Mouse (Mus musculus) liver, embryonic 11.5 days (tissue): ENCODE measurements around the gene Fto. TPM values are rescaled to one million over a fixed set of nuclear protein-coding genes. Genes with fewer than 3 reads are reported as not detected.
A peak's percentile ranks its signal among the peaks of the same experiment; 100 is the strongest.

Experiments used
- ATAC-seq: fragments of 200-750 bp; cut with Nextera tagmentation; replicated peaks from 2 replicates; pipeline ENCODE4 v1.8.0; 2017; ENCODE audit warnings: moderate number of reproducible peaks, mild to moderate bottlenecking, moderate TSS enrichment, moderate library complexity; ENCODE audit not compliant: low FRiP score
- DNase-seq: peaks from one replicate; pipeline ENCODE4 v3.0.0-alpha.2; 2017; ENCODE audit warnings: low spot score
- H3K27ac ChIP-seq: fragments of 300-500 bp; sonication (generic); 2 replicates; pipeline ENCODE4 v1.5.1; 2014; ENCODE audit warnings: mild to moderate bottlenecking, low read depth, low read length, control low read depth
- H3K27me3 ChIP-seq: fragments of 300-500 bp; sonication (generic); replicated peaks from 2 replicates; pipeline ENCODE4 v1.6.1; 2014; ENCODE audit warnings: low read length, mixed read lengths; ENCODE audit not compliant: control insufficient read depth, insufficient read depth
- H3K36me3 ChIP-seq: fragments of 300-500 bp; sonication (generic); 2 replicates; pipeline ENCODE4 v1.6.1; 2014; ENCODE audit warnings: mild to moderate bottlenecking, low read length, moderate library complexity, mixed read lengths; ENCODE audit not compliant: control insufficient read depth, insufficient read depth
- H3K4me1 ChIP-seq: fragments of 300-500 bp; sonication (generic); replicated peaks from 2 replicates; pipeline ENCODE4 v1.6.1; 2014; ENCODE audit warnings: low read length, mixed read lengths; ENCODE audit not compliant: control insufficient read depth, insufficient read depth
- H3K4me2 ChIP-seq: fragments of 300-500 bp; sonication (generic); 2 replicates; pipeline ENCODE4 v1.6.1; 2014; ENCODE audit warnings: mild to moderate bottlenecking, control low read depth, moderate library complexity
- H3K4me3 ChIP-seq: fragments of 300-500 bp; sonication (generic); 2 replicates; pipeline ENCODE4 v1.5.1; 2014; ENCODE audit warnings: low read depth, low read length, control low read depth
- H3K9ac ChIP-seq: fragments of 300-500 bp; sonication (generic); 2 replicates; pipeline ENCODE4 v1.6.1; 2014; ENCODE audit warnings: low read depth, low read length, control low read depth
- H3K9me3 ChIP-seq: fragments of 300-500 bp; sonication (generic); 2 replicates; pipeline ENCODE4 v1.6.1; 2016; ENCODE audit warnings: low read length, inconsistent platforms, mixed read lengths; ENCODE audit not compliant: control insufficient read depth
- WGBS: fragments of 180-500 bp; shearing (Covaris S2); extraction: QIAGEN DNeasy Blood & Tissue Kit; methylation state at CpG from one replicate; pipeline ENCODE4 v1.1.7; 2014; 5-methylcytosine and 5-hydroxymethylcytosine counted together
- polyA plus RNA-seq: library from polyadenylated mRNA; unstranded; fragments of >200 nt; fragmentation: Nextera tagmentation; extraction: Ambion mirVana; gene quantifications from 2 replicates; pipeline ENCODE4 v1.2.1, GENCODE M21; 2014

Gene Fto
- polyA plus RNA-seq, 1 experiment from 2014 or later = 56.1 TPM

GRCm38 (mm10) chr8:91592436-91593105 is 279.2 kb downstream of the Fto start:
- H3K4me1 ChIP-seq = no peaks in the 10 kb centered on the region; the same call in 1 of the 2 replicates
- H3K9me3 ChIP-seq = no peaks in the 10 kb centered on the region
- 63% methylated on average over 10 of the region's 10 CpGs for whole genome bisulfite sequencing
- no peak overlapping the region for H3K9ac ChIP-seq
- DNase-seq (no peak), ATAC-seq (no peak)
- H3K27ac ChIP-seq = no peak overlapping the region
- 0 out of 2 replicates have a peak overlapping the region, but pooled peaks have one; percentile 15 for H3K4me2 ChIP-seq
- no peaks in the 10 kb centered on the region for H3K27me3 ChIP-seq
- H3K4me3 ChIP-seq = no peak overlapping the region
- H3K36me3 ChIP-seq = no peaks in the 10 kb centered on the region

GRCm38 (mm10) chr8:91593202-91593781 is 280.0 kb downstream of the Fto start:
- no peak overlapping the region for H3K9ac ChIP-seq
- WGBS = 65% methylated on average over 12 of the region's 12 CpGs
- no peaks in the 10 kb centered on the region for H3K27me3 ChIP-seq
- no peak overlapping the region for H3K4me2 ChIP-seq
- ATAC-seq (no peak), DNase-seq (no peak)
- no peaks in the 10 kb centered on the region; the same call in 1 of the 2 replicates for H3K4me1 ChIP-seq
- H3K27ac ChIP-seq = no peak overlapping the region
- H3K4me3 ChIP-seq = no peak overlapping the region
- no peaks in the 10 kb centered on the region for H3K36me3 ChIP-seq
- no peaks in the 10 kb centered on the region for H3K9me3 ChIP-seq

GRCm38 (mm10) chr8:91599349-91599837 is 286.1 kb downstream of the Fto start:
- no peak for DNase-seq
- WGBS = 82% methylated on average over 14 of the region's 14 CpGs
- no peaks in the 10 kb centered on the region for H3K36me3 ChIP-seq
- no peaks in the 10 kb centered on the region for H3K4me1 ChIP-seq
- no peak overlapping the region for H3K27ac ChIP-seq
- no peaks in the 10 kb centered on the region for H3K9me3 ChIP-seq
- no peak overlapping the region for H3K9ac ChIP-seq
- no peak overlapping the region for H3K4me2 ChIP-seq
- ATAC-seq = no peak
- H3K27me3 ChIP-seq = no peaks in the 10 kb centered on the region
- no peak overlapping the region for H3K4me3 ChIP-seq

GRCm38 (mm10) chr8:91603751-91604150 is 290.4 kb downstream of the Fto start:
- 86% methylated on average over 9 of the region's 9 CpGs for WGBS
- Histone ChIP-seq H3K9me3 (no peaks in the 10 kb centered on the region), H3K4me3 (no peak overlapping the region), H3K27me3 (no peaks in the 10 kb centered on the region), H3K36me3 (no peaks in the 10 kb centered on the region), H3K4me1 (no peaks in the 10 kb centered on the region), H3K27ac (no peak overlapping the region), H3K4me2 (no peak overlapping the region), H3K9ac (no peak overlapping the region)
- DNase-seq = no peak
- ATAC-seq = no peak

GRCm38 (mm10) chr8:91605901-91606300 is 292.6 kb downstream of the Fto start:
- no peaks in the 10 kb centered on the region for H3K36me3 ChIP-seq
- no peaks in the 10 kb centered on the region for H3K9me3 ChIP-seq
- H3K4me3 ChIP-seq = no peak overlapping the region
- H3K4me2 ChIP-seq = no peak overlapping the region
- 79% methylated on average over 8 of the region's 8 CpGs for WGBS
- H3K27ac ChIP-seq = no peak overlapping the region
- DNase-seq (no peak), ATAC-seq (no peak)
- H3K9ac ChIP-seq = no peak overlapping the region
- no peaks in the 10 kb centered on the region for H3K27me3 ChIP-seq
- no peaks in the 10 kb centered on the region for H3K4me1 ChIP-seq

DNA sequence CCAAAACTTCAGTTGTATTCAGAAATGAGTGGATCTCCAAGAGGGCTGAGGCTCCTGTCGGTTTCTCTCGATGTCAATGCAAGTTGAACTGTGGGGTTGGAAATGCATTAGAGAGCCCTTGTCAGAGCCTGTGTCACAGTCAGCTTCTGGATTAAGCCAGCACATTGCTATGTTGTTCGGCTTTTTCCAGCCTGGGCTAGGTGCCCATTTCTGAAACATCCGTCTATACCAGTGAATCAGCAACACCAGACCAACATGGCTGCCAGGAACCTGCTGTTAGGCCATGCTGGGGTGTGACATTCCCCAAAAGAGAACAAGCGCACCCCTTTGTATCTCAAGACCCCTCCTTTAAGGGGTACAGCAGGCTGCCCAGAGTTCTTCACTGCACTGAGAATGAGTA is 293.8 kb downstream of the Fto start:
- 93% methylated on average over 5 of the region's 5 CpGs for WGBS
- Histone ChIP-seq H3K4me1 (no peaks in the 10 kb centered on the region), H3K9me3 (no peaks in the 10 kb centered on the region), H3K27me3 (no peaks in the 10 kb centered on the region), H3K9ac (no peak overlapping the region), H3K36me3 (no peaks in the 10 kb centered on the region), H3K27ac (no peak overlapping the region), H3K4me2 (no peak overlapping the region), H3K4me3 (no peak overlapping the region)
- DNase-seq (no peak), ATAC-seq (no peak)

- Histone ChIP-seq H3K4me2 (no peak overlapping the region), H3K9me3 (no peaks in the 10 kb centered on the region), H3K27ac (no peak overlapping the region), H3K36me3 (no peaks in the 10 kb centered on the region), H3K27me3 (no peaks in the 10 kb centered on the region), H3K4me1 (no peaks in the 10 kb centered on the region; the same call in none of the 2 replicates), H3K4me3 (no peak overlapping the region), H3K9ac (no peak overlapping the region)
- DNase-seq = no peak
- WGBS = 58% methylated on average over 7 of the region's 7 CpGs
- no peak for ATAC-seq
These were observed 297.9 kb downstream of the Fto start for GRCm38 (mm10) chr8:91611191-91611590.

- ATAC-seq (no peak), DNase-seq (no peak)
- H3K4me3 ChIP-seq = no peak overlapping the region
- no peaks in the 10 kb centered on the region; the same call in none of the 2 replicates for H3K4me1 ChIP-seq
- H3K4me2 ChIP-seq = no peak overlapping the region
- WGBS = 81% methylated on average over 14 of the region's 14 CpGs
- no peaks in the 10 kb centered on the region for H3K27me3 ChIP-seq
- H3K9ac ChIP-seq = no peak overlapping the region
- H3K36me3 ChIP-seq = no peaks in the 10 kb centered on the region
- no peak overlapping the region for H3K27ac ChIP-seq
- H3K9me3 ChIP-seq = no peaks in the 10 kb centered on the region
These were observed 298.5 kb downstream of the Fto start for GRCm38 (mm10) chr8:91611723-91612362.
